In genomic region chr15:94572746-94573145, GRCm38 (mm10) we compare ENCODE assay signal across 19 mouse cellular contexts. TPM values are rescaled to one million over a fixed set of nuclear protein-coding genes. Genes with fewer than 3 reads are reported as not detected.
"Had no signal": no experiment of that assay in that cellular context is flagged by ENCODE, and none has a peak within 500 bp of the region (broad histone marks: within the 10 kb centered on the region; RNA-seq: fewer than 3 reads in every experiment).

No protein-coding gene starts in this region.

- H3K4me2 ChIP-seq: limb, embryonic 13.5 days; midbrain, embryonic 15.5 days; neural tube, embryonic 13.5 days; stomach, embryonic 15.5 days had no signal

- DNase-seq: kidney, adult 2 months; kidney, postnatal 25 days; layer of hippocampus, adult 9-11 months; left cerebral cortex, postnatal 4 days; lung, adult 18-20 months; lung, postnatal 4 days; right cerebral cortex, postnatal 14 days; thymus, adult 2 months; thymus, postnatal 25 days had no signal

- H3K9ac ChIP-seq: limb, embryonic 13.5 days; liver, embryonic 14.5 days; midbrain, embryonic 15.5 days; neural tube, embryonic 13.5 days; stomach, embryonic 15.5 days had no signal

- H3K9me3 ChIP-seq: limb, embryonic 13.5 days; midbrain, embryonic 10.5 days; midbrain, embryonic 15.5 days; neural tube, embryonic 13.5 days; stomach, embryonic 15.5 days had no signal

- H3K4me3 ChIP-seq: limb, embryonic 13.5 days; midbrain, embryonic 10.5 days; midbrain, embryonic 15.5 days; neural tube, embryonic 13.5 days; stomach, embryonic 15.5 days had no signal

- H3K27me3 ChIP-seq: limb, embryonic 13.5 days; midbrain, embryonic 15.5 days; neural tube, embryonic 13.5 days; stomach, embryonic 15.5 days had no signal

- H3K4me1 ChIP-seq: limb, embryonic 13.5 days; midbrain, embryonic 10.5 days; midbrain, embryonic 15.5 days; neural tube, embryonic 13.5 days; stomach, embryonic 15.5 days had no signal

- H3K36me3 ChIP-seq: limb, embryonic 13.5 days; midbrain, embryonic 10.5 days; midbrain, embryonic 15.5 days; neural tube, embryonic 13.5 days; stomach, embryonic 15.5 days had no signal

- ATAC-seq: lung, postnatal 0 days; midbrain, embryonic 15.5 days had no signal

- H3K27ac ChIP-seq: limb, embryonic 13.5 days; liver, embryonic 14.5 days; midbrain, embryonic 15.5 days; neural tube, embryonic 13.5 days; stomach, embryonic 15.5 days had no signal

RNA-seq across cellular contexts. Expression of gene Tmem117, which starts 56.3 kb away (rescaled TPM):
- total RNA-seq: megakaryocyte, adult 5-6 weeks had no signal
- polyA plus RNA-seq: liver, adult 2 months; liver, embryonic 14.5 days; spleen, adult 2 months had no signal
